Mouse (Mus musculus) hindbrain, embryonic 11.5 days (tissue): ENCODE measurements around the gene Arf5. TPM values are rescaled to one million over a fixed set of nuclear protein-coding genes. Genes with fewer than 3 reads are reported as not detected.

ENCODE experiments used
- ATAC-seq: fragments of 200-750 bp; cut with Nextera tagmentation; 2 replicates; pipeline ENCODE4 v1.8.0; 2017; ENCODE audit warnings: mild to moderate bottlenecking, moderate TSS enrichment, moderate library complexity; ENCODE audit not compliant: low FRiP score
- DNase-seq: peaks from one replicate; pipeline ENCODE4 v3.0.0-alpha.2; 2015; ENCODE audit warnings: low spot score
- H3K27ac ChIP-seq: fragments of 300-500 bp; sonication (generic); 2 replicates; pipeline ENCODE4 v1.5.1; 2014; ENCODE audit warnings: mild to moderate bottlenecking, low read depth, low read length
- H3K27me3 ChIP-seq: fragments of 300-500 bp; sonication (generic); 2 replicates; pipeline ENCODE4 v1.6.1; 2014; ENCODE audit warnings: mild to moderate bottlenecking, low read length, moderate library complexity, mixed read lengths; ENCODE audit not compliant: control insufficient read depth, insufficient read depth
- H3K36me3 ChIP-seq: fragments of 300-500 bp; sonication (generic); 2 replicates; pipeline ENCODE4 v1.6.1; 2014; ENCODE audit warnings: mild to moderate bottlenecking, low read length, moderate library complexity, mixed read lengths; ENCODE audit not compliant: control insufficient read depth, insufficient read depth
- H3K4me1 ChIP-seq: fragments of 300-500 bp; sonication (generic); replicated peaks from 2 replicates; pipeline ENCODE4 v1.6.1; 2014; ENCODE audit warnings: low read length, mixed read lengths; ENCODE audit not compliant: control insufficient read depth, insufficient read depth
- H3K4me2 ChIP-seq: fragments of 300-500 bp; sonication (generic); replicated peaks from 2 replicates; pipeline ENCODE4 v1.6.1; 2014; ENCODE audit warnings: mild to moderate bottlenecking, low read depth, low read length
- H3K4me3 ChIP-seq: fragments of 300-500 bp; sonication (generic); 2 replicates; pipeline ENCODE4 v1.5.1; 2014; ENCODE audit warnings: low read depth, low read length
- H3K9ac ChIP-seq: fragments of 300-500 bp; sonication (generic); 2 replicates; pipeline ENCODE4 v1.6.1; 2014; ENCODE audit warnings: low read depth, low read length
- H3K9me3 ChIP-seq: fragments of 300-500 bp; sonication (generic); 2 replicates; pipeline ENCODE4 v1.6.1; 2016; ENCODE audit warnings: low read length; ENCODE audit not compliant: control insufficient read depth
- WGBS: fragments of 180-500 bp; shearing (Covaris S2); extraction: QIAGEN DNeasy Blood & Tissue Kit; methylation state at CpG from one replicate; pipeline ENCODE4 v1.1.7; 2014; 5-methylcytosine and 5-hydroxymethylcytosine counted together
- polyA plus RNA-seq: library from polyadenylated mRNA; unstranded; fragments of >200 nt; fragmentation: Nextera tagmentation; extraction: Ambion mirVana; gene quantifications from 2 replicates; pipeline ENCODE4 v1.2.1, GENCODE M21; 2014

The Arf5 gene
- polyA plus RNA-seq, 1 experiment from 2014 or later: 271 TPM

- no peak for DNase-seq
- WGBS: 84% methylated on average over 7 of the region's 7 CpGs
- H3K4me3 ChIP-seq: no peak overlapping the region
- no peaks in the 10 kb centered on the region for H3K4me1 ChIP-seq
- H3K27me3 ChIP-seq: peaks cover 11% of the 10 kb centered on the region
- no peaks in the 10 kb centered on the region for H3K9me3 ChIP-seq
- no peak overlapping the region for H3K4me2 ChIP-seq
- H3K9ac ChIP-seq: no peak overlapping the region
- ATAC-seq: no peak
- H3K36me3 ChIP-seq: no peaks in the 10 kb centered on the region
- no peak overlapping the region for H3K27ac ChIP-seq
Measured at GRCm38 (mm10) chr6:28447937-28448336, 24.6 kb downstream of the Arf5 start.

- Histone ChIP-seq H3K4me1 (no peaks in the 10 kb centered on the region), H3K9me3 (no peaks in the 10 kb centered on the region), H3K27me3 (peaks cover 11% of the 10 kb centered on the region), H3K4me2 (no peak within 1 kb of the TSS), H3K4me3 (no peak within 1 kb of the TSS), H3K27ac (no peak within 1 kb of the TSS), H3K9ac (no peak within 1 kb of the TSS), H3K36me3 (no peaks in the 10 kb centered on the region)
- ATAC-seq (no peak), DNase-seq (no peak)
- WGBS: 85% methylated on average over 2 of the region's 2 CpGs
Measured at GRCm38 (mm10) chr6:28449253-28449652, 25.9 kb downstream of the Arf5 start, which contains the start of gene Pax4. Pax4 (minus strand) TSS chr6:28449353.

GRCm38 (mm10) chr6:28450481-28450880 is 27.1 kb downstream of the Arf5 start:
- no peak overlapping the region for H3K9ac ChIP-seq
- no peak overlapping the region for H3K27ac ChIP-seq
- 14% methylated on average over 5 of the region's 5 CpGs for WGBS
- H3K9me3 ChIP-seq: no peaks in the 10 kb centered on the region
- H3K36me3 ChIP-seq: no peaks in the 10 kb centered on the region
- peaks cover 11% of the 10 kb centered on the region for H3K27me3 ChIP-seq
- no peak overlapping the region for H3K4me3 ChIP-seq
- H3K4me2 ChIP-seq: no peak overlapping the region
- DNase-seq (peak; percentile 19), ATAC-seq (no peak)
- no peaks in the 10 kb centered on the region for H3K4me1 ChIP-seq

- WGBS: 3% methylated on average over 12 of the region's 12 CpGs
- Histone ChIP-seq H3K27ac (no peak overlapping the region), H3K9me3 (no peaks in the 10 kb centered on the region), H3K9ac (no peak overlapping the region), H3K4me1 (no peaks in the 10 kb centered on the region), H3K27me3 (peaks cover 11% of the 10 kb centered on the region), H3K36me3 (no peaks in the 10 kb centered on the region), H3K4me2 (no peak overlapping the region), H3K4me3 (no peak overlapping the region)
- ATAC-seq: no peak
- no peak for DNase-seq
Measured at GRCm38 (mm10) chr6:28450977-28451376, 27.6 kb downstream of the Arf5 start.

- no peak overlapping the region for H3K4me3 ChIP-seq
- no peak overlapping the region for H3K9ac ChIP-seq
- H3K27ac ChIP-seq: no peak overlapping the region
- H3K27me3 ChIP-seq: no peaks in the 10 kb centered on the region
- H3K4me2 ChIP-seq: no peak overlapping the region
- H3K36me3 ChIP-seq: no peaks in the 10 kb centered on the region
- DNase-seq: no peak
- H3K9me3 ChIP-seq: no peaks in the 10 kb centered on the region
- no peaks in the 10 kb centered on the region for H3K4me1 ChIP-seq
- ATAC-seq: no peak
Measured at GRCm38 (mm10) chr6:28459221-28459668, 35.9 kb downstream of the Arf5 start.

GRCm38 (mm10) chr6:28460534-28460933 is 37.2 kb downstream of the Arf5 start:
- Histone ChIP-seq H3K4me1 (no peaks in the 10 kb centered on the region), H3K9ac (no peak overlapping the region), H3K4me3 (no peak overlapping the region), H3K27ac (no peak overlapping the region), H3K36me3 (no peaks in the 10 kb centered on the region), H3K4me2 (no peak overlapping the region), H3K27me3 (no peaks in the 10 kb centered on the region), H3K9me3 (no peaks in the 10 kb centered on the region)
- peak; percentile 66 for DNase-seq
- ATAC-seq: no peak
- 8% methylated on average over 5 of the region's 5 CpGs for WGBS

- no peak overlapping the region for H3K4me2 ChIP-seq
- no peaks in the 10 kb centered on the region for H3K4me1 ChIP-seq
- no peaks in the 10 kb centered on the region for H3K27me3 ChIP-seq
- no peaks in the 10 kb centered on the region for H3K9me3 ChIP-seq
- H3K4me3 ChIP-seq: no peak overlapping the region
- H3K27ac ChIP-seq: 0 out of 2 replicates have a peak overlapping the region, but pooled peaks have one; percentile 53
- ATAC-seq: peak; percentile 72
- H3K9ac ChIP-seq: no peak overlapping the region
- DNase-seq: peak; percentile 32
- H3K36me3 ChIP-seq: no peaks in the 10 kb centered on the region
- 27% methylated on average over 6 of the region's 6 CpGs for WGBS
Measured at GRCm38 (mm10) chr6:28464630-28465029, 41.3 kb downstream of the Arf5 start.

GRCm38 (mm10) chr6:28470017-28470602 is 46.8 kb downstream of the Arf5 start:
- no peak overlapping the region for H3K4me3 ChIP-seq
- H3K9ac ChIP-seq: no peak overlapping the region
- 70% methylated on average over 4 of the region's 4 CpGs for WGBS
- ATAC-seq (no peak), DNase-seq (no peak)
- H3K4me2 ChIP-seq: no peak overlapping the region
- H3K9me3 ChIP-seq: no peaks in the 10 kb centered on the region
- H3K4me1 ChIP-seq: no peaks in the 10 kb centered on the region
- no peak overlapping the region for H3K27ac ChIP-seq
- no peaks in the 10 kb centered on the region for H3K27me3 ChIP-seq
- no peaks in the 10 kb centered on the region for H3K36me3 ChIP-seq

GRCm38 (mm10) chr6:28470621-28471020 is 47.3 kb downstream of the Arf5 start:
- no peak overlapping the region for H3K4me3 ChIP-seq
- no peak overlapping the region for H3K4me2 ChIP-seq
- no peaks in the 10 kb centered on the region for H3K4me1 ChIP-seq
- H3K27me3 ChIP-seq: no peaks in the 10 kb centered on the region
- DNase-seq: no peak
- H3K27ac ChIP-seq: no peak overlapping the region
- no peaks in the 10 kb centered on the region for H3K36me3 ChIP-seq
- no peak for ATAC-seq
- no peak overlapping the region for H3K9ac ChIP-seq
- WGBS: 82% methylated on average over 5 of the region's 5 CpGs
- no peaks in the 10 kb centered on the region for H3K9me3 ChIP-seq
